Mouse (Mus musculus) megakaryocyte-erythroid progenitor cell, adult 5-6 weeks (primary cell): ENCODE results near the gene Ano3. TPM values are rescaled to one million over a fixed set of nuclear protein-coding genes. Genes with fewer than 3 reads are reported as not detected.

Experiments
- ATAC-seq: replicated peaks from 2 replicates; pipeline ENCODE4 v1.8.0; 2016; ENCODE audit warnings: mild to moderate bottlenecking, inconsistent platforms; ENCODE audit not compliant: severe bottlenecking, poor library complexity, low FRiP score, low TSS enrichment
- total RNA-seq, 2 experiments: library from RNA; stranded (forward) in 1 of 2; stranded (reverse) in 1 of 2; fragments of 200-1000, 215-1000 nt in 1 of 2; fragments of >200 nt in 1 of 2; fragmentation: Nextera tagmentation in 1 of 2; gene quantifications; 2 replicates each; pipeline ENCODE4 v1.2.3; 2014 to 2017

Ano3 gene
- total RNA-seq, 2 experiments from 2014 or later, result not detected

- no peak for ATAC-seq
Observed at GRCm38 (mm10) chr2:110663329-110663728, 287.4 kb downstream of the Ano3 start.

- ATAC-seq, result no peak
Observed at GRCm38 (mm10) chr2:110644846-110645245, 305.9 kb downstream of the Ano3 start.

- no peak for ATAC-seq
Observed at GRCm38 (mm10) chr2:110644358-110644757, 306.4 kb downstream of the Ano3 start.

Other genes with a start within 250 kb of the Ano3 start
- not detected in 2 replicates for gene Muc15, start 229.6 kb downstream of the Ano3 start, total RNA-seq (2014; fragmentation: Nextera tagmentation)
- gene Muc15, start 229.6 kb downstream of the Ano3 start, total RNA-seq (2017), result not detected in 2 replicates
- gene Gm13941, start 155.1 kb upstream of the Ano3 start, total RNA-seq (2014; fragmentation: Nextera tagmentation), result not detected in 2 replicates
- gene Gm13941, start 155.1 kb upstream of the Ano3 start, total RNA-seq (2017), result not detected in 2 replicates
- gene Gm15130, start 202.0 kb upstream of the Ano3 start, total RNA-seq (2014; fragmentation: Nextera tagmentation), result not detected in 2 replicates
- gene Gm15130, start 202.0 kb upstream of the Ano3 start, total RNA-seq (2017), result not detected in 2 replicates